Mouse (Mus musculus) olfactory bulb, adult 2 months (tissue): ENCODE results near the gene Srp9.

ENCODE experiments used
- CTCF ChIP-seq: fragments of 200-500 bp; IDR thresholded peaks from 2 replicates; pipeline ENCODE4 v1.5.1; 2012; ENCODE audit warnings: low read depth, mild to moderate bottlenecking, low read length, moderate library complexity; ENCODE audit not compliant: insufficient read depth
- POLR2A ChIP-seq: fragments of 200-500 bp; IDR thresholded peaks from 2 replicates; pipeline ENCODE4 v1.6.1; 2012; ENCODE audit warnings: mild to moderate bottlenecking, low read depth, low read length, moderate library complexity; ENCODE audit not compliant: insufficient read depth

DNA sequence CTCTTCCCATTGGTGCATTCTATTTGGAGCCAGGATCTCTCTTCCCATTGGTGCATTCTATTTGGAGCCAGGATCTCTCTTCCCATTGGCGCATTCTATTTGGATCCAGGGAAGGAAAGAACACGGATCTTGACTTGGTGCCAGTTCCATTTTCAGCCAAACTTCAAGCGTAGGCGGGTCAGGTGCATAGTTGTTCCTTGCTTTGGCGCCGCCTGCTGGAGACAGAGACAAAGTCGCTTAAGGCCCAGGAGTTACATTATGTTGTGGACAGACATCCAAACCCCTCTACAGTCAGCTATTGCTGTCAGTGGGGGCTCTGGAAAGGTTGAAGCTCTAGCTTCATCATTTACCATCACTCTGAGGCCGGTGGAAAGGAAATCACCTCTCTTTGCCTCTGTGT lies 18.8 kb downstream of the Srp9 start:
- TF ChIP-seq CTCF (no peak), POLR2A (no peak)
